Mouse (Mus musculus): ENCODE measurements around the gene Gria4. TPM values are rescaled to one million over a fixed set of nuclear protein-coding genes. Genes with fewer than 3 reads are reported as not detected.

Gria4 gene
- polyA plus RNA-seq, 1 experiment from 2014 or later = 2.1 TPM

DNA sequence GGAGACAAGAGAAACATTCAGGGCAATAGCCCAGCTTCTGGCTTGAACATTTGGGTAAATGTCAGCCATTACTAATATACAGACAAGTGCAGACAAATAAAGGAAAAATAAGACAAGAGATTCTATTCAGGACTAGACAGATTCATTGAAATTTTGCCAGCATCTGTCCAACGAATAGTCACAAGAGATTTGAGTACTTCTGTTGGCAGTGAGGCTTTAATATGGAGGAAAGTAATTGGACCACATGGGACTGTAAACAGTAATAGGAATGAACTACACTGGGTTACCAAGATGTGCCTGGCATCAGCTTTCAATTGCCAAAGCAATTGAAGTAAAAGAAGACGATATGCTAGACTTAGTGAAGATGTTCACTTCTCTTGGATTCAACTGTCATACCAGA lies 81.9 kb downstream of the Gria4 start:
- 75% methylated on average over 2 of the region's 2 CpGs for WGBS
- Histone ChIP-seq H3K36me3 (replicated peaks; ENCODE audit: control insufficient read depth, insufficient read depth, low read depth, low read length) (no peaks in the 10 kb centered on the region), H3K27me3 (ENCODE audit: control insufficient read depth, insufficient read depth, low read length) (no peaks in the 10 kb centered on the region), H3K9me3 (replicated peaks; ENCODE audit: control insufficient read depth, low read length) (no peaks in the 10 kb centered on the region), H3K27ac (replicated peaks; ENCODE audit: low read depth, low read length) (no peak overlapping the region), H3K4me3 (ENCODE audit: low read depth, low read length) (no peak overlapping the region), H3K9ac (replicated peaks; ENCODE audit: low read length) (no peak overlapping the region), H3K4me1 (ENCODE audit: control insufficient read depth, insufficient read depth, low read length) (no peaks in the 10 kb centered on the region), H3K4me2 (ENCODE audit: low read depth, low read length) (no peak overlapping the region)
- ATAC-seq (replicated peaks; ENCODE audit: insufficient number of reproducible peaks, low FRiP score, low TSS enrichment, low read depth) (no peak), DNase-seq (ENCODE audit: low spot score) (no peak)

DNA sequence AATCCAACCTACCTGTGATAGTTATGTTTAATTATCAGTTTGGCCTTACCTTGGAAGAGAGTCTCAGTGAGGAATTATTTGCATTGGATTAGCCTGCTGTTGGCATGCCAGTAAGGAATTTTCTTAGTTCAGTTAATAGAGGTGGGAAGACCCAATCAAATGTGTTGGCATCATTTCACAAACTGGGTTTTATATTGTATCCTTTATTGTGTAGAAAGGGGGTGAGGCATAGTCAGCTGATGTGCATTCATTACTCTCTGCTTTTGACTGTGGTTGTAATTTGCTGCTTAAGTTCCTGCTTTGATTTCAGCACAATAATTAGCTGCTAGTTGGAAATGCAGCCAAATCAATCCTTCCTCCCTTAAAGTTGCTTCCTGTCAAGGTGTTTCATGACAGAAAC lies 83.7 kb downstream of the Gria4 start:
- Histone ChIP-seq H3K27ac (replicated peaks; ENCODE audit: low read depth, low read length) (no peak overlapping the region), H3K4me1 (ENCODE audit: control insufficient read depth, insufficient read depth, low read length) (no peaks in the 10 kb centered on the region), H3K36me3 (replicated peaks; ENCODE audit: control insufficient read depth, insufficient read depth, low read depth, low read length) (no peaks in the 10 kb centered on the region), H3K9me3 (replicated peaks; ENCODE audit: control insufficient read depth, low read length) (no peaks in the 10 kb centered on the region), H3K9ac (replicated peaks; ENCODE audit: low read length) (no peak overlapping the region), H3K27me3 (ENCODE audit: control insufficient read depth, insufficient read depth, low read length) (no peaks in the 10 kb centered on the region), H3K4me2 (ENCODE audit: low read depth, low read length) (no peak overlapping the region), H3K4me3 (ENCODE audit: low read depth, low read length) (no peak overlapping the region)
- no peak for ATAC-seq (replicated peaks; ENCODE audit: insufficient number of reproducible peaks, low FRiP score, low TSS enrichment, low read depth)
- no peak for DNase-seq (ENCODE audit: low spot score)

DNA sequence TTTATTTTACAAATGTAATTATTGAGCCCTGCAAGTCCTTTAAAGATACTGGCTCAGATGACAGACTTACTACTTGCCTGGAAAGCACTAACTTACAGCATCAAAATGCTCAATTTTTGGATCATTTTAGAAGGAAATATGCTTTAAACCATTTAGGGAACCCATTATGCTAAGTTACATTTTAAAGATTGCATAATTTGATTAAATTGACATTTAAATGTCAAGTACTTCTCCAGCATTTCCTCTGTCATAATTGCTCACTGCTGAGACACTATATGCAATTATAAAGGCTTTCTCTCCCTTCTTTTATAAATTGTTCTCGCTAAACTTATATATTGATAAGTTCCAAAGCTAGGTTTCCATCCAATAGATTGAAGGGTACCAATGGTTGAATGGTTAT lies 108.9 kb downstream of the Gria4 start:
- Histone ChIP-seq H3K4me3 (ENCODE audit: low read depth, low read length) (no peak overlapping the region), H3K36me3 (replicated peaks; ENCODE audit: control insufficient read depth, insufficient read depth, low read depth, low read length) (no peaks in the 10 kb centered on the region), H3K27ac (replicated peaks; ENCODE audit: low read depth, low read length) (no peak overlapping the region), H3K9ac (replicated peaks; ENCODE audit: low read length) (no peak overlapping the region), H3K4me1 (ENCODE audit: control insufficient read depth, insufficient read depth, low read length) (no peaks in the 10 kb centered on the region), H3K9me3 (replicated peaks; ENCODE audit: control insufficient read depth, low read length) (no peaks in the 10 kb centered on the region), H3K27me3 (ENCODE audit: control insufficient read depth, insufficient read depth, low read length) (no peaks in the 10 kb centered on the region), H3K4me2 (ENCODE audit: low read depth, low read length) (no peak overlapping the region)
- DNase-seq (ENCODE audit: low spot score) = no peak
- ATAC-seq (replicated peaks; ENCODE audit: insufficient number of reproducible peaks, low FRiP score, low TSS enrichment, low read depth) = no peak
- WGBS = 78% methylated on average over 1 of the region's 1 CpGs

DNA sequence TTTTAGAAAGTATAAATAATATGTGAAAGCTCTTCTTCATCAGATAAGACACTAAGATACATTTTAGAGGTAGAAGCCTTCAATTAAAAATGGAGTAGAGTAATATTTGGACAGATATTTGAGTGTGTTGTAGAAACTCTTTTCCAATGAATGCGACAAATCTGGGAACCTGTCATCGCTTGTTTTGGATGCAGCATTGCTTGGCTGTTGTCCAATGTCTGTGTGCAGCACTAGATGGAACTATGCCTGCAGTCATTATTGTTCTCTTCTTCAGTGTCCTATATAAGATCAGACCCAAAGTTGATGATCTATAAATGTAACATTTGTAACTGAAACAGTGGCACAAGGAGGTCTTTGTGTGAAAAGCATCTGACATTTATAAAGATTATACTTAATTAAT lies 115.8 kb downstream of the Gria4 start:
- no peaks in the 10 kb centered on the region for H3K27me3 ChIP-seq (ENCODE audit: control insufficient read depth, insufficient read depth, low read length)
- no peaks in the 10 kb centered on the region for H3K9me3 ChIP-seq (replicated peaks; ENCODE audit: control insufficient read depth, low read length)
- WGBS = 94% methylated on average over 2 of the region's 2 CpGs
- no peak overlapping the region for H3K4me2 ChIP-seq (ENCODE audit: low read depth, low read length)
- no peaks in the 10 kb centered on the region for H3K36me3 ChIP-seq (replicated peaks; ENCODE audit: control insufficient read depth, insufficient read depth, low read depth, low read length)
- H3K27ac ChIP-seq (replicated peaks; ENCODE audit: low read depth, low read length) = no peak overlapping the region
- H3K4me1 ChIP-seq (ENCODE audit: control insufficient read depth, insufficient read depth, low read length) = no peaks in the 10 kb centered on the region
- ATAC-seq (replicated peaks; ENCODE audit: insufficient number of reproducible peaks, low FRiP score, low TSS enrichment, low read depth) = no peak
- no peak overlapping the region for H3K9ac ChIP-seq (replicated peaks; ENCODE audit: low read length)
- DNase-seq (ENCODE audit: low spot score) = no peak
- no peak overlapping the region for H3K4me3 ChIP-seq (ENCODE audit: low read depth, low read length)

DNA sequence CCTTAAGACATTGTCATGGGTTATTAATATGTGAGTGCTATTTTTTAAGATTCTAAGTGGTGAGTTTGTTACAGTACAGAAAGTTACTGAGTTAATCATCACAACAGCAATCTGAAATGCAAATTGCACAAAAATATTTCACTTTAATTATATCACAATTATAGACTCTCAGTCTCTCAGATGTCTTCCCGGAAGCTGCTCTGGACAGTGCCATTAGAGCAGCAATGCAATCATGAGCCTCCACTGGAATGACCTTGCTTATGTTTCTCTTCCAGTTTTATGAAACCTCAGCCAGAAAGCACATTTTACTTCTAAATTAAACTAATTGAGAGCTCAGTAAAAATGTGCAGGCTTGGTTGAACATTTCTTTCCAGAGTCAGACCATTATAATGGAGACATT lies 116.9 kb downstream of the Gria4 start:
- Histone ChIP-seq H3K27ac (replicated peaks; ENCODE audit: low read depth, low read length) (no peak overlapping the region), H3K9me3 (replicated peaks; ENCODE audit: control insufficient read depth, low read length) (no peaks in the 10 kb centered on the region), H3K27me3 (ENCODE audit: control insufficient read depth, insufficient read depth, low read length) (no peaks in the 10 kb centered on the region), H3K4me1 (ENCODE audit: control insufficient read depth, insufficient read depth, low read length) (no peaks in the 10 kb centered on the region), H3K9ac (replicated peaks; ENCODE audit: low read length) (no peak overlapping the region), H3K4me3 (ENCODE audit: low read depth, low read length) (no peak overlapping the region), H3K36me3 (replicated peaks; ENCODE audit: control insufficient read depth, insufficient read depth, low read depth, low read length) (no peaks in the 10 kb centered on the region), H3K4me2 (ENCODE audit: low read depth, low read length) (no peak overlapping the region)
- ATAC-seq (replicated peaks; ENCODE audit: insufficient number of reproducible peaks, low FRiP score, low TSS enrichment, low read depth) = no peak
- WGBS = 82% methylated on average over 1 of the region's 1 CpGs
- no peak for DNase-seq (ENCODE audit: low spot score)

DNA sequence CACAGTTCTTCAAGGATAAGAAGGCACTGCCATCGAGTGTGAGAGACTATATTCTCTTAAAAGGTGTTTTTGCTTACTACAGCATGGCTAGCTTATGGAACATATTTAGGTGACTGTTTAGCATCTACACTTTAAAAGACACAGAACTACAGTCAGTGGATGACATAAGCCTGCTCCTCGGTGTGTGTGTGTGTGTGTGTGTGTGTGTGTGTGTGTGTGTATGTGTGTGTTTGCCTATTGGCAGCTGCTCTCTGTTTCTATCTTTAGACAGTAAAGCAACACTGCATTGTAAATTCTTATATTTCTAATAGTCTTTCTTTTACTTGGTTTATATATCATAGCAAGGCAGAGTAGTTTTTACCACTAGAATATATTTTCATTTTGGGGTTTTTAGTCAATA lies 130.3 kb downstream of the Gria4 start:
- ATAC-seq (replicated peaks; ENCODE audit: insufficient number of reproducible peaks, low FRiP score, low TSS enrichment, low read depth) (no peak), DNase-seq (ENCODE audit: low spot score) (no peak)
- Histone ChIP-seq H3K36me3 (replicated peaks; ENCODE audit: control insufficient read depth, insufficient read depth, low read depth, low read length) (no peaks in the 10 kb centered on the region), H3K4me2 (ENCODE audit: low read depth, low read length) (no peak overlapping the region), H3K4me3 (ENCODE audit: low read depth, low read length) (no peak overlapping the region), H3K4me1 (ENCODE audit: control insufficient read depth, insufficient read depth, low read length) (no peaks in the 10 kb centered on the region), H3K9me3 (replicated peaks; ENCODE audit: control insufficient read depth, low read length) (no peaks in the 10 kb centered on the region), H3K27me3 (ENCODE audit: control insufficient read depth, insufficient read depth, low read length) (no peaks in the 10 kb centered on the region), H3K9ac (replicated peaks; ENCODE audit: low read length) (no peak overlapping the region), H3K27ac (replicated peaks; ENCODE audit: low read depth, low read length) (no peak overlapping the region)
- 84% methylated on average over 2 of the region's 2 CpGs for WGBS

DNA sequence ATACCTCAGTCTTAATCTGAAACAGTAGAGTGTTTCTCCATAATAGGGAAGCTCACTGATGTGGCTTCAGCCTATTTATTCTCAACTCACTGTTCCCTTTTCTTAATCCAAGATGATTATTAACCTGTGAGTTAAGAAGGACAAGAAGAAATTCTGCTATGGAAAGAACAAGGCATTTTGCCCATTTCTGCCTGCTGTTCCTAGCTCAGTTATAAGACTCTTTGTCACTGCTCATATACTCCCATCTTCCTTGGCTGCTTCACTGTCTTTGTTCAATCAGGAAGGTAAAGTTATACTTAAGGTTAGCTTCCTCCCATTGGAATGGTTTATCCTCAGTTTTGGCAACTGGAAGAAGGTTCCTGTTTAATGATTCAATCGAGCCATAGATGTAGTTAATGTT lies 133.6 kb downstream of the Gria4 start:
- Histone ChIP-seq H3K4me2 (ENCODE audit: low read depth, low read length) (no peak overlapping the region), H3K27ac (replicated peaks; ENCODE audit: low read depth, low read length) (no peak overlapping the region), H3K27me3 (ENCODE audit: control insufficient read depth, insufficient read depth, low read length) (no peaks in the 10 kb centered on the region), H3K9ac (replicated peaks; ENCODE audit: low read length) (no peak overlapping the region), H3K4me3 (ENCODE audit: low read depth, low read length) (no peak overlapping the region), H3K9me3 (replicated peaks; ENCODE audit: control insufficient read depth, low read length) (no peaks in the 10 kb centered on the region), H3K4me1 (ENCODE audit: control insufficient read depth, insufficient read depth, low read length) (no peaks in the 10 kb centered on the region), H3K36me3 (replicated peaks; ENCODE audit: control insufficient read depth, insufficient read depth, low read depth, low read length) (no peaks in the 10 kb centered on the region)
- DNase-seq (ENCODE audit: low spot score) (no peak), ATAC-seq (replicated peaks; ENCODE audit: insufficient number of reproducible peaks, low FRiP score, low TSS enrichment, low read depth) (no peak)
- 71% methylated on average over 1 of the region's 1 CpGs for WGBS

DNA sequence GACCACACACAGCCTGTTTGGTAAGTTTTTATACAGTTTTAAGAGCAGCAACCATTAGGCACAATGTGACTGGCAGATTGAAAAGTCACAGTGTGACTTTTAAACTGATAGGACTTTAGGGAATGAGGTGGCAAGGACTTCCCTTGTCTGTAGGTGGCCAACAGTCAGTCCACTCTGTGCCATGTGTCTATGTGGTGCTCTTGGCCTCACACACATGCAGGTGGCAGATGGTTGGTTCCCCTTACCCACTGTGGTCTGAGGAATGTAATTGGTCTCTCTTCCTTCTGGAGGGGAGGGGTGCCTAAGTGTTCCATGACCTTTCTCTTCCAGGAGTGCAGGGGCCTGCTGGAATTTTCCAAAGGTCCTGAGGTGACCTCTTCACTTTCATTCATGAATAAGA lies 137.1 kb downstream of the Gria4 start:
- H3K27me3 ChIP-seq (ENCODE audit: control insufficient read depth, insufficient read depth, low read length) = no peaks in the 10 kb centered on the region
- ATAC-seq (replicated peaks; ENCODE audit: insufficient number of reproducible peaks, low FRiP score, low TSS enrichment, low read depth) = no peak
- H3K27ac ChIP-seq (replicated peaks; ENCODE audit: low read depth, low read length) = no peak overlapping the region
- no peak overlapping the region for H3K4me3 ChIP-seq (ENCODE audit: low read depth, low read length)
- DNase-seq (ENCODE audit: low spot score) = no peak
- no peak overlapping the region for H3K4me2 ChIP-seq (ENCODE audit: low read depth, low read length)
- H3K9ac ChIP-seq (replicated peaks; ENCODE audit: low read length) = no peak overlapping the region
- no peaks in the 10 kb centered on the region for H3K4me1 ChIP-seq (ENCODE audit: control insufficient read depth, insufficient read depth, low read length)
- no peaks in the 10 kb centered on the region for H3K36me3 ChIP-seq (replicated peaks; ENCODE audit: control insufficient read depth, insufficient read depth, low read depth, low read length)
- no peaks in the 10 kb centered on the region for H3K9me3 ChIP-seq (replicated peaks; ENCODE audit: control insufficient read depth, low read length)

DNA sequence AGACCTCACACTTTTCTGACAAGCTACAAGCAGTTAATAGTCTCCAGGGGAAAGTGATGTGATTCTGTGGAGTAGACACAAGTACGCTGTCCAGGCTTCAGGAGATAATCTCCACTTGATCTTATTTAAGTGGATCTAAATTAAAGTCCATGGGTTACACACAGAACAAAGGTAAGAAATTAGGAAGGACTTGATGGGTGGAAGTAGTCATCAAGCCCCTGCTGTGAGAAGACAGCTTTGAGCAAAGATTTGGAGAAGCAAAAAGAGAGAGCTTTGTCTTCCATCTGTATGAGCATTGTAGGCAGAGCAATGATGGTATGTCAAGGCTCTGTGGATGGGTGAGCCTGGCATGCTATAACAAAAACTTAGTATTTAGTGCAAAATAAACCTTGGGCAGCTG lies 141.7 kb downstream of the Gria4 start:
- DNase-seq (ENCODE audit: low spot score) (no peak), ATAC-seq (replicated peaks; ENCODE audit: insufficient number of reproducible peaks, low FRiP score, low TSS enrichment, low read depth) (no peak)
- Histone ChIP-seq H3K4me1 (ENCODE audit: control insufficient read depth, insufficient read depth, low read length) (no peaks in the 10 kb centered on the region), H3K27me3 (ENCODE audit: control insufficient read depth, insufficient read depth, low read length) (no peaks in the 10 kb centered on the region), H3K36me3 (replicated peaks; ENCODE audit: control insufficient read depth, insufficient read depth, low read depth, low read length) (no peaks in the 10 kb centered on the region), H3K27ac (replicated peaks; ENCODE audit: low read depth, low read length) (no peak overlapping the region), H3K9ac (replicated peaks; ENCODE audit: low read length) (no peak overlapping the region), H3K9me3 (replicated peaks; ENCODE audit: control insufficient read depth, low read length) (no peaks in the 10 kb centered on the region), H3K4me3 (ENCODE audit: low read depth, low read length) (no peak overlapping the region), H3K4me2 (ENCODE audit: low read depth, low read length) (no peak overlapping the region)
- WGBS = 67% methylated on average over 1 of the region's 1 CpGs
